Mouse (Mus musculus) ES-Bruce4 (cell line): ENCODE results near the gene Tpo. TPM values are rescaled to one million over a fixed set of nuclear protein-coding genes. Genes with fewer than 3 reads are reported as not detected.

Experiments
- H3K27ac ChIP-seq: 2 replicates; pipeline ENCODE4 v1.5.1; 2012; ENCODE audit warnings: low read length, inconsistent platforms; ENCODE audit not compliant: insufficient read depth
- H3K27me3 ChIP-seq: 2 replicates; pipeline ENCODE4 v1.6.1; 2012; ENCODE audit warnings: mild to moderate bottlenecking, low read length, inconsistent platforms; ENCODE audit not compliant: control insufficient read depth, poor library complexity, insufficient read depth, severe bottlenecking
- H3K36me3 ChIP-seq: 2 replicates; pipeline ENCODE4 v1.6.1; 2012; ENCODE audit warnings: inconsistent platforms, mild to moderate bottlenecking, low read length, moderate library complexity; ENCODE audit not compliant: control insufficient read depth, poor library complexity, insufficient read depth, severe bottlenecking
- H3K4me1 ChIP-seq: one replicate; pipeline ENCODE4 v1.8.1; 2011; ENCODE audit warnings: low read length; ENCODE audit not compliant: control insufficient read depth, insufficient read depth
- H3K4me3 ChIP-seq: 2 replicates; pipeline ENCODE4 v1.5.1; 2011; ENCODE audit warnings: low read depth, mild to moderate bottlenecking, low read length
- H3K9ac ChIP-seq: 2 replicates; pipeline ENCODE4 v1.6.1; 2012; ENCODE audit warnings: low read depth, mild to moderate bottlenecking, inconsistent platforms; ENCODE audit not compliant: poor library complexity, severe bottlenecking
- H3K9me3 ChIP-seq: replicated peaks from 2 replicates; pipeline ENCODE4 v1.6.1; 2012; ENCODE audit warnings: mild to moderate bottlenecking, low read length, inconsistent platforms; ENCODE audit not compliant: control insufficient read depth, poor library complexity, insufficient read depth, severe bottlenecking
- CTCF ChIP-seq: IDR thresholded peaks from one replicate; pipeline ENCODE4 v1.8.1; 2011; ENCODE audit warnings: low read depth, low read length
- EP300 ChIP-seq: IDR thresholded peaks from 2 replicates; pipeline ENCODE4 v1.6.1; 2011; ENCODE audit warnings: low read depth, low read length; ENCODE audit not compliant: insufficient read depth
- POLR2A ChIP-seq: IDR thresholded peaks from one replicate; pipeline ENCODE4 v1.8.1; 2011; ENCODE audit warnings: low read length; ENCODE audit not compliant: insufficient read depth
- polyA plus RNA-seq: library from polyadenylated mRNA; stranded (reverse); fragments of >200 nt; gene quantifications from 2 replicates; pipeline ENCODE4 v1.2.4, GENCODE M21; 2011; ENCODE audit warnings: low read depth; ENCODE audit not compliant: missing spikeins, insufficient read depth, insufficient read length

Gene Tpo
- polyA plus RNA-seq, 1 experiment, result not detected

GRCm38 (mm10) chr12:30164538-30164937 is 32.1 kb upstream of the Tpo start:
- no peak overlapping the region for H3K4me3 ChIP-seq
- H3K27me3 ChIP-seq, result no peaks in the 10 kb centered on the region
- H3K36me3 ChIP-seq, result no peaks in the 10 kb centered on the region
- TF ChIP-seq CTCF, result no peak
- no peak for TF ChIP-seq POLR2A
- no peak for TF ChIP-seq EP300
- no peak overlapping the region for H3K9ac ChIP-seq
- H3K27ac ChIP-seq, result no peak overlapping the region
- H3K9me3 ChIP-seq, result no peaks in the 10 kb centered on the region
- H3K4me1 ChIP-seq, result no peaks in the 10 kb centered on the region

GRCm38 (mm10) chr12:30164005-30164404 is 31.6 kb upstream of the Tpo start:
- no peaks in the 10 kb centered on the region for H3K9me3 ChIP-seq
- H3K4me1 ChIP-seq, result no peaks in the 10 kb centered on the region
- no peak overlapping the region for H3K9ac ChIP-seq
- TF ChIP-seq CTCF (no peak), EP300 (no peak), POLR2A (no peak)
- H3K27ac ChIP-seq, result no peak overlapping the region
- H3K4me3 ChIP-seq, result no peak overlapping the region
- H3K27me3 ChIP-seq, result no peaks in the 10 kb centered on the region
- no peaks in the 10 kb centered on the region for H3K36me3 ChIP-seq

GRCm38 (mm10) chr12:30161731-30162406 is 29.4 kb upstream of the Tpo start:
- no peak for TF ChIP-seq POLR2A
- TF ChIP-seq CTCF, result no peak
- no peak for TF ChIP-seq EP300
- no peaks in the 10 kb centered on the region for H3K27me3 ChIP-seq
- H3K9me3 ChIP-seq, result no peaks in the 10 kb centered on the region
- H3K27ac ChIP-seq, result no peak overlapping the region
- no peak overlapping the region for H3K9ac ChIP-seq
- H3K4me3 ChIP-seq, result no peak overlapping the region
- H3K4me1 ChIP-seq, result no peaks in the 10 kb centered on the region
- no peaks in the 10 kb centered on the region for H3K36me3 ChIP-seq

GRCm38 (mm10) chr12:30160475-30160874 is 28.1 kb upstream of the Tpo start:
- TF ChIP-seq EP300, result no peak
- Histone ChIP-seq H3K9me3 (no peaks in the 10 kb centered on the region), H3K27me3 (no peaks in the 10 kb centered on the region), H3K27ac (no peak overlapping the region), H3K36me3 (no peaks in the 10 kb centered on the region), H3K9ac (no peak overlapping the region), H3K4me3 (no peak overlapping the region), H3K4me1 (no peaks in the 10 kb centered on the region)

- H3K9me3 ChIP-seq, result no peaks in the 10 kb centered on the region
- TF ChIP-seq CTCF (no peak), EP300 (no peak), POLR2A (no peak)
- H3K9ac ChIP-seq, result no peak overlapping the region
- H3K4me1 ChIP-seq, result no peaks in the 10 kb centered on the region
- no peaks in the 10 kb centered on the region for H3K36me3 ChIP-seq
- H3K4me3 ChIP-seq, result no peak overlapping the region
- H3K27ac ChIP-seq, result no peak overlapping the region
- no peaks in the 10 kb centered on the region for H3K27me3 ChIP-seq
Observed at GRCm38 (mm10) chr12:30159788-30160187, 27.4 kb upstream of the Tpo start.

GRCm38 (mm10) chr12:30154079-30154673 is 21.8 kb upstream of the Tpo start:
- no peaks in the 10 kb centered on the region for H3K27me3 ChIP-seq
- no peaks in the 10 kb centered on the region for H3K36me3 ChIP-seq
- H3K9ac ChIP-seq, result no peak overlapping the region
- no peak overlapping the region for H3K4me3 ChIP-seq
- TF ChIP-seq POLR2A, result no peak
- TF ChIP-seq EP300, result no peak
- no peak for TF ChIP-seq CTCF
- H3K4me1 ChIP-seq, result no peaks in the 10 kb centered on the region
- H3K27ac ChIP-seq, result no peak overlapping the region
- no peaks in the 10 kb centered on the region for H3K9me3 ChIP-seq
